Mouse (Mus musculus): Measurements from ENCODE around the gene Ptms.
"Not testable (repeated sequence)": the region's sequence is repeated elsewhere in the genome, so short reads cannot be mapped to it uniquely, and the experiment has no call there.

Ptms gene

GRCm38 (mm10) chr6:124904991-124905860, 14.7 kb downstream of the Ptms start:
- DNase-seq (ENCODE audit: low read depth, low spot score), result no peak

- peak; percentile 68 for DNase-seq (ENCODE audit: low read depth, low spot score)
These were observed 15.5 kb downstream of the Ptms start for GRCm38 (mm10) chr6:124904161-124904981.

- DNase-seq (ENCODE audit: low read depth, low spot score), result peak; percentile 91
These were observed 16.2 kb downstream of the Ptms start for GRCm38 (mm10) chr6:124903580-124904151.

- peak; percentile 71 for DNase-seq (ENCODE audit: low read depth, low spot score)
These were observed 18.1 kb downstream of the Ptms start for GRCm38 (mm10) chr6:124901851-124902250.

GRCm38 (mm10) chr6:124900801-124901480, 19.0 kb downstream of the Ptms start:
- peak; percentile 84 for DNase-seq (ENCODE audit: low read depth, low spot score)

- peak; percentile 77 for DNase-seq (ENCODE audit: low read depth, low spot score)
These were observed 19.7 kb downstream of the Ptms start for GRCm38 (mm10) chr6:124900056-124900800.

- DNase-seq (ENCODE audit: low read depth, low spot score), result peak; percentile 80
These were observed 21.5 kb downstream of the Ptms start for GRCm38 (mm10) chr6:124898359-124898758.

- DNase-seq (ENCODE audit: low read depth, low spot score), result not testable (repeated sequence)
These were observed 25.8 kb downstream of the Ptms start for GRCm38 (mm10) chr6:124894113-124894512.

GRCm38 (mm10) chr6:124890997-124891396, 28.9 kb downstream of the Ptms start:
- DNase-seq (ENCODE audit: low read depth, low spot score), result no peak

- DNase-seq (ENCODE audit: low read depth, low spot score), result peak; percentile 39
These were observed 31.3 kb downstream of the Ptms start for GRCm38 (mm10) chr6:124888555-124889125.

- peak; percentile 61 for DNase-seq (ENCODE audit: low read depth, low spot score)
These were observed 31.9 kb downstream of the Ptms start, which contains the start of gene Cd4 for GRCm38 (mm10) chr6:124887986-124888385. Cd4 (minus strand) TSS chr6:124888221.

- peak; percentile 74 for DNase-seq (ENCODE audit: low read depth, low spot score)
These were observed 33.9 kb downstream of the Ptms start for GRCm38 (mm10) chr6:124885956-124886381.

- peak; percentile 93 for DNase-seq (ENCODE audit: low read depth, low spot score)
These were observed 35.0 kb downstream of the Ptms start for GRCm38 (mm10) chr6:124884714-124885500.

GRCm38 (mm10) chr6:124883351-124883750, 36.6 kb downstream of the Ptms start:
- DNase-seq (ENCODE audit: low read depth, low spot score), result no peak

GRCm38 (mm10) chr6:124881821-124882220, 38.1 kb downstream of the Ptms start:
- no peak for DNase-seq (ENCODE audit: low read depth, low spot score)

GRCm38 (mm10) chr6:124879390-124879789, 40.5 kb downstream of the Ptms start:
- DNase-seq (ENCODE audit: low read depth, low spot score), result no peak

GRCm38 (mm10) chr6:124874348-124874747, 45.6 kb downstream of the Ptms start:
- no peak for DNase-seq (ENCODE audit: low read depth, low spot score)

- DNase-seq (ENCODE audit: low read depth, low spot score), result no peak
These were observed 53.3 kb downstream of the Ptms start for GRCm38 (mm10) chr6:124866560-124866959.

- DNase-seq (ENCODE audit: low read depth, low spot score), result no peak
These were observed 54.0 kb downstream of the Ptms start for GRCm38 (mm10) chr6:124865766-124866362.

All from CD4-positive helper T cell, adult 2 months (primary cell).